Mouse (Mus musculus) leukemia stem cell, adult 10-12 weeks (primary cell): ENCODE results near the gene Themis. TPM values are rescaled to one million over a fixed set of nuclear protein-coding genes. Genes with fewer than 3 reads are reported as not detected.

Experiments
- polyA plus RNA-seq: library from polyadenylated mRNA; stranded (reverse); fragments of >175 nt; gene quantifications from 2 replicates; pipeline ENCODE4 v1.2.3, GENCODE M21; 2012; ENCODE audit warnings: low replicate concordance

Gene Themis
- polyA plus RNA-seq, result 0.24 TPM in 1 of 2 replicates, not detected in the other

GRCm38 (mm10) chr10:28668261-28668660 lies at the start of gene Themis:
Gene Themis, plus strand, starts transcription at chr10:28668360.

